ENCODE assay signal across 30 mouse cellular contexts in genomic region chr2:124371363-124371762, GRCm38 (mm10).
DNase-seq lines count a peak whose midpoint lies in the region; ATAC-seq and TF ChIP-seq lines count a peak whose summit lies in the region.
"Had no signal": no experiment of that assay in that cellular context is flagged by ENCODE, and none has a peak within 500 bp of the region (broad histone marks: within the 10 kb centered on the region; RNA-seq: fewer than 3 reads in every experiment).

No protein-coding gene starts in this region.

- peak; percentile 75 for ATAC-seq in heart, embryonic 14.5 days (ENCODE audit: insufficient number of reproducible peaks, insufficient read depth, low FRiP score, low read depth)
- no peak for ATAC-seq in kidney, embryonic 16.5 days (ENCODE audit: low FRiP score, low TSS enrichment)
- ATAC-seq in stomach, postnatal 0 days (ENCODE audit: low FRiP score, low TSS enrichment): no peak
- ATAC-seq: forebrain, embryonic 16.5 days; hindbrain, postnatal 0 days; intestine, embryonic 15.5 days had no signal

- no peaks in the 10 kb centered on the region for H3K36me3 ChIP-seq in heart, embryonic 14.5 days (ENCODE audit: control insufficient read depth, insufficient read depth, low read length)
- H3K36me3 ChIP-seq in kidney, embryonic 16.5 days (ENCODE audit: insufficient read depth, low read length): no peaks in the 10 kb centered on the region
- H3K36me3 ChIP-seq in stomach, postnatal 0 days (ENCODE audit: control insufficient read depth, insufficient read depth, low read length): no peaks in the 10 kb centered on the region
- H3K36me3 ChIP-seq: intestine, embryonic 15.5 days; limb, embryonic 12.5 days; liver, embryonic 15.5 days; lung, embryonic 15.5 days; midbrain, embryonic 12.5 days; neural tube, embryonic 12.5 days had no signal

- TF ChIP-seq EP300 in stomach, postnatal 0 days (optimal IDR thresholded peaks at IDR 0.05): no peak

- no peaks in the 10 kb centered on the region for H3K27me3 ChIP-seq in heart, embryonic 14.5 days (ENCODE audit: control insufficient read depth, insufficient read depth, low read length)
- no peaks in the 10 kb centered on the region for H3K27me3 ChIP-seq in kidney, embryonic 16.5 days (ENCODE audit: insufficient read depth, low read length)
- H3K27me3 ChIP-seq in stomach, postnatal 0 days (ENCODE audit: control insufficient read depth, insufficient read depth, low read length): no peaks in the 10 kb centered on the region
- H3K27me3 ChIP-seq: CH12.LX; intestine, embryonic 15.5 days; limb, embryonic 12.5 days; liver, embryonic 15.5 days; lung, embryonic 15.5 days; megakaryocyte, embryonic 14.5 days; midbrain, embryonic 12.5 days; neural tube, embryonic 12.5 days had no signal

- 3% methylated on average over 2 of the region's 2 CpGs for WGBS in heart, embryonic 14.5 days
- WGBS in kidney, embryonic 16.5 days: 33% methylated on average over 2 of the region's 2 CpGs
- WGBS in stomach, postnatal 0 days: 57% methylated on average over 2 of the region's 2 CpGs

- H3K9ac ChIP-seq in heart, embryonic 14.5 days (ENCODE audit: low read length): no peak overlapping the region
- no peak overlapping the region for H3K9ac ChIP-seq in kidney, embryonic 16.5 days (replicated peaks; ENCODE audit: low read length)
- no peak overlapping the region for H3K9ac ChIP-seq in stomach, postnatal 0 days (ENCODE audit: low read length)
- H3K9ac ChIP-seq: intestine, embryonic 15.5 days; limb, embryonic 12.5 days; liver, embryonic 15.5 days; lung, embryonic 15.5 days; midbrain, embryonic 12.5 days; neural tube, embryonic 12.5 days had no signal

- no peak overlapping the region for H3K4me2 ChIP-seq in heart, embryonic 14.5 days (ENCODE audit: low read length)
- no peak overlapping the region for H3K4me2 ChIP-seq in kidney, embryonic 16.5 days (replicated peaks; ENCODE audit: low read depth, low read length)
- H3K4me2 ChIP-seq in stomach, postnatal 0 days (replicated peaks; ENCODE audit: low read depth): no peak overlapping the region
- H3K4me2 ChIP-seq: intestine, embryonic 15.5 days; limb, embryonic 12.5 days; liver, embryonic 15.5 days; lung, embryonic 15.5 days; midbrain, embryonic 12.5 days; neural tube, embryonic 12.5 days had no signal

- intact Hi-C loops in heart, postnatal 14 days (cut with DNase I): no loop called here

- H3K4me1 ChIP-seq in heart, embryonic 14.5 days (ENCODE audit: control insufficient read depth in 2 of 2, insufficient read depth in 2 of 2, low read length in 2 of 2): peaks cover 12 to 30% of the 10 kb centered on the region in 2 experiments
- H3K4me1 ChIP-seq in kidney, embryonic 16.5 days (ENCODE audit: insufficient read depth, low read length): peaks cover 7% of the 10 kb centered on the region; the same call in 1 of the 2 replicates
- no peaks in the 10 kb centered on the region for H3K4me1 ChIP-seq in stomach, postnatal 0 days (replicated peaks; ENCODE audit: control insufficient read depth, insufficient read depth)
- H3K4me1 ChIP-seq: intestine, embryonic 15.5 days; limb, embryonic 12.5 days; liver, embryonic 15.5 days; megakaryocyte, embryonic 14.5 days; midbrain, embryonic 12.5 days; neural tube, embryonic 12.5 days had no signal

- no peaks in the 10 kb centered on the region for H3K9me3 ChIP-seq in heart, embryonic 14.5 days (ENCODE audit: control insufficient read depth, low read length)
- no peaks in the 10 kb centered on the region for H3K9me3 ChIP-seq in kidney, embryonic 16.5 days (ENCODE audit: low read length)
- no peaks in the 10 kb centered on the region for H3K9me3 ChIP-seq in stomach, postnatal 0 days (ENCODE audit: control insufficient read depth, low read length)
- H3K9me3 ChIP-seq: intestine, embryonic 15.5 days; limb, embryonic 12.5 days; liver, embryonic 15.5 days; lung, embryonic 15.5 days; megakaryocyte, embryonic 14.5 days; midbrain, embryonic 12.5 days; neural tube, embryonic 12.5 days had no signal

- peak; percentile 9 to 10 for DNase-seq in heart, adult 18-20 months
- no peak for DNase-seq in heart, adult 11 months
- DNase-seq in heart, postnatal 14 days: no peak
- no peak for DNase-seq in kidney, adult 18-20 months
- DNase-seq in MN1 (ENCODE audit: low spot score): peak; percentile 24
- no peak for DNase-seq in stomach, postnatal 0 days (ENCODE audit: low spot score)
- DNase-seq: adrenal gland, adult 8-10 months; cerebellum, adult 2 months; cerebellum, postnatal 14 days; gastrocnemius, adult 2 months; layer of hippocampus, adult 9-11 months; lung, postnatal 36 days; right cerebral cortex, adult 18-20 months; spleen, adult 18-20 months; thymus, adult 18-20 months; thymus, postnatal 25 days had no signal

- no peak for TF ChIP-seq CTCF in stomach, postnatal 0 days (IDR thresholded peaks at IDR 0.05; ENCODE audit: low read depth)

- H3K4me3 ChIP-seq in heart, embryonic 14.5 days (ENCODE audit: control insufficient read depth in 1 of 2, insufficient read depth in 1 of 2, low read depth in 1 of 2, low read length in 2 of 2): no peak overlapping the region
- no peak overlapping the region for H3K4me3 ChIP-seq in kidney, embryonic 16.5 days (ENCODE audit: low read length)
- no peak overlapping the region for H3K4me3 ChIP-seq in stomach, postnatal 0 days (ENCODE audit: low read depth, low read length)
- H3K4me3 ChIP-seq: erythroblast, embryonic 14.5 days; gastrocnemius, adult 2 months; intestine, embryonic 15.5 days; limb, embryonic 12.5 days; liver, embryonic 15.5 days; lung, embryonic 15.5 days; megakaryocyte, embryonic 14.5 days; midbrain, embryonic 12.5 days; myocyte; neural tube, embryonic 12.5 days had no signal

- peak overlapping the region; percentile 14 to 58 for H3K27ac ChIP-seq in heart, embryonic 14.5 days (replicated peaks in 1 of 2; ENCODE audit: control insufficient read depth in 1 of 2, insufficient read depth in 1 of 2, low read depth in 2 of 2, low read length in 2 of 2)
- 0 out of 2 replicates have a peak overlapping the region, but pooled peaks have one; percentile 24 for H3K27ac ChIP-seq in kidney, embryonic 16.5 days (ENCODE audit: low read length)
- H3K27ac ChIP-seq in stomach, postnatal 0 days (replicated peaks): no peak overlapping the region
- H3K27ac ChIP-seq: gastrocnemius, adult 2 months; hindbrain, postnatal 0 days; intestine, embryonic 15.5 days; limb, embryonic 12.5 days; liver, embryonic 15.5 days; lung, embryonic 15.5 days; midbrain, embryonic 12.5 days; neural tube, embryonic 12.5 days had no signal

Comparison
In these comparisons a context has a peak if more than half of its experiments do, and no peak if none do; other contexts are left out.
1. DNase-seq: peak in heart, adult 18-20 months (2 of 2) and MN1 (single experiment); none in heart, adult 11 months (single experiment), heart, postnatal 14 days (0 of 2), kidney, adult 18-20 months (single experiment) and stomach, postnatal 0 days (single experiment).